Mouse (Mus musculus): ENCODE measurements around the gene Cd72. TPM values are rescaled to one million over a fixed set of nuclear protein-coding genes. Genes with fewer than 3 reads are reported as not detected.
A peak's percentile ranks its signal among the peaks of the same experiment; 100 is the strongest.

Cd72 gene
- total and polyA plus RNA-seq, 2 experiments = 3.6 to 4.9 TPM

- peaks cover 13% of the 10 kb centered on the region for H3K36me3 ChIP-seq (ENCODE audit: control insufficient read depth, insufficient read depth, low read length)
- peaks cover 13% of the 10 kb centered on the region for H3K4me1 ChIP-seq (ENCODE audit: control insufficient read depth, insufficient read depth, low read length)
- no peak for DNase-seq (ENCODE audit: extremely low read depth, low read depth, low spot score)
- H3K4me3 ChIP-seq (ENCODE audit: insufficient read depth, low read depth, low read length) = no peak overlapping the region
- no peak overlapping the region for H3K27ac ChIP-seq (replicated peaks; ENCODE audit: insufficient read depth, low read depth, low read length)
- H3K9ac ChIP-seq (ENCODE audit: low read depth, low read length) = no peak overlapping the region
- no peaks in the 10 kb centered on the region for H3K79me2 ChIP-seq (ENCODE audit: control insufficient read depth, insufficient read depth, low read length)
- H3K27me3 ChIP-seq (ENCODE audit: control insufficient read depth, insufficient read depth, low read length) = no peaks in the 10 kb centered on the region
- 77% methylated on average over 31 of the region's 31 CpGs for WGBS
- TF ChIP-seq CTCF (IDR thresholded peaks at IDR 0.05; ENCODE audit: low read depth, low read length) = no peak
- no peak for TF ChIP-seq POLR2A (IDR thresholded peaks at IDR 0.05; ENCODE audit: extremely low read depth, insufficient read depth, low read length)
These were observed 28.6 kb downstream of the Cd72 start for GRCm38 (mm10) chr4:43425648-43426380.

- no peaks in the 10 kb centered on the region for H3K27me3 ChIP-seq (ENCODE audit: control insufficient read depth, insufficient read depth, low read length)
- no peak overlapping the region for H3K9ac ChIP-seq (ENCODE audit: low read depth, low read length)
- H3K27ac ChIP-seq (replicated peaks; ENCODE audit: insufficient read depth, low read depth, low read length) = no peak overlapping the region
- peaks cover 13% of the 10 kb centered on the region for H3K4me1 ChIP-seq (ENCODE audit: control insufficient read depth, insufficient read depth, low read length)
- TF ChIP-seq POLR2A (IDR thresholded peaks at IDR 0.05; ENCODE audit: extremely low read depth, insufficient read depth, low read length) (no peak), CTCF (IDR thresholded peaks at IDR 0.05; ENCODE audit: low read depth, low read length) (no peak)
- peaks cover 13% of the 10 kb centered on the region for H3K36me3 ChIP-seq (ENCODE audit: control insufficient read depth, insufficient read depth, low read length)
- 81% methylated on average over 14 of the region's 14 CpGs for WGBS
- H3K4me3 ChIP-seq (ENCODE audit: insufficient read depth, low read depth, low read length) = no peak overlapping the region
- no peaks in the 10 kb centered on the region for H3K79me2 ChIP-seq (ENCODE audit: control insufficient read depth, insufficient read depth, low read length)
- no peak for DNase-seq (ENCODE audit: extremely low read depth, low read depth, low spot score)
These were observed 29.2 kb downstream of the Cd72 start for GRCm38 (mm10) chr4:43425197-43425596.

- H3K4me1 ChIP-seq (ENCODE audit: control insufficient read depth, insufficient read depth, low read length) = peaks cover 23% of the 10 kb centered on the region
- TF ChIP-seq CTCF (IDR thresholded peaks at IDR 0.05; ENCODE audit: low read depth, low read length) (no peak), POLR2A (IDR thresholded peaks at IDR 0.05; ENCODE audit: extremely low read depth, insufficient read depth, low read length) (no peak)
- peak overlapping the region; percentile 70 for H3K9ac ChIP-seq (ENCODE audit: low read depth, low read length)
- DNase-seq (ENCODE audit: extremely low read depth, low read depth, low spot score) = no peak
- no peaks in the 10 kb centered on the region for H3K79me2 ChIP-seq (ENCODE audit: control insufficient read depth, insufficient read depth, low read length)
- no peaks in the 10 kb centered on the region for H3K27me3 ChIP-seq (ENCODE audit: control insufficient read depth, insufficient read depth, low read length)
- 81% methylated on average over 9 of the region's 9 CpGs for WGBS
- no peak overlapping the region; the same call in 1 of the 2 replicates for H3K4me3 ChIP-seq (ENCODE audit: insufficient read depth, low read depth, low read length)
- peak overlapping the region; percentile 85 for H3K27ac ChIP-seq (replicated peaks; ENCODE audit: insufficient read depth, low read depth, low read length)
- H3K36me3 ChIP-seq (ENCODE audit: control insufficient read depth, insufficient read depth, low read length) = peaks cover 13% of the 10 kb centered on the region
These were observed 30.4 kb downstream of the Cd72 start for GRCm38 (mm10) chr4:43424072-43424471.

- Histone ChIP-seq H3K79me2 (ENCODE audit: control insufficient read depth, insufficient read depth, low read length) (no peaks in the 10 kb centered on the region), H3K9ac (ENCODE audit: low read depth, low read length) (peak overlapping the region; percentile 70), H3K36me3 (ENCODE audit: control insufficient read depth, insufficient read depth, low read length) (peaks cover 13% of the 10 kb centered on the region), H3K4me1 (ENCODE audit: control insufficient read depth, insufficient read depth, low read length) (peaks cover 27% of the 10 kb centered on the region), H3K4me3 (ENCODE audit: insufficient read depth, low read depth, low read length) (peak overlapping the region; percentile 57), H3K27me3 (ENCODE audit: control insufficient read depth, insufficient read depth, low read length) (no peaks in the 10 kb centered on the region), H3K27ac (replicated peaks; ENCODE audit: insufficient read depth, low read depth, low read length) (peak overlapping the region; percentile 85)
- WGBS = 24% methylated on average over 20 of the region's 20 CpGs
- TF ChIP-seq POLR2A (IDR thresholded peaks at IDR 0.05; ENCODE audit: extremely low read depth, insufficient read depth, low read length) (no peak), CTCF (IDR thresholded peaks at IDR 0.05; ENCODE audit: low read depth, low read length) (no peak)
- peak; percentile 99 for DNase-seq (ENCODE audit: extremely low read depth, low read depth, low spot score)
These were observed 31.0 kb downstream of the Cd72 start for GRCm38 (mm10) chr4:43423267-43423934.

GRCm38 (mm10) chr4:43421632-43422240 lies 32.7 kb downstream of the Cd72 start:
- Histone ChIP-seq H3K27ac (replicated peaks; ENCODE audit: insufficient read depth, low read depth, low read length) (peak overlapping the region; percentile 15), H3K4me3 (ENCODE audit: insufficient read depth, low read depth, low read length) (no peak overlapping the region), H3K27me3 (ENCODE audit: control insufficient read depth, insufficient read depth, low read length) (no peaks in the 10 kb centered on the region), H3K9ac (ENCODE audit: low read depth, low read length) (no peak overlapping the region), H3K4me1 (ENCODE audit: control insufficient read depth, insufficient read depth, low read length) (peaks cover 32% of the 10 kb centered on the region), H3K79me2 (ENCODE audit: control insufficient read depth, insufficient read depth, low read length) (no peaks in the 10 kb centered on the region), H3K36me3 (ENCODE audit: control insufficient read depth, insufficient read depth, low read length) (peaks cover 13% of the 10 kb centered on the region)
- TF ChIP-seq POLR2A (IDR thresholded peaks at IDR 0.05; ENCODE audit: extremely low read depth, insufficient read depth, low read length) (no peak), CTCF (IDR thresholded peaks at IDR 0.05; ENCODE audit: low read depth, low read length) (no peak)
- 61% methylated on average over 28 of the region's 28 CpGs for WGBS
- DNase-seq (ENCODE audit: extremely low read depth, low read depth, low spot score) = peak; percentile 88

Data from liver, adult 2 months (tissue).